Mouse (Mus musculus) midbrain, embryonic 15.5 days (tissue): ENCODE results near the gene Trub1. TPM values are rescaled to one million over a fixed set of nuclear protein-coding genes. Genes with fewer than 3 reads are reported as not detected.

Source experiments
- ATAC-seq: fragments of 200-750 bp; cut with Nextera tagmentation; replicated peaks from 2 replicates; pipeline ENCODE4 v1.8.0; 2017; ENCODE audit warnings: moderate TSS enrichment
- H3K27ac ChIP-seq: fragments of 300-500 bp; sonication (generic); 2 replicates; pipeline ENCODE4 v1.5.1; 2015; ENCODE audit warnings: mild to moderate bottlenecking, inconsistent platforms
- H3K27me3 ChIP-seq: fragments of 300-500 bp; sonication (generic); replicated peaks from 2 replicates; pipeline ENCODE4 v1.6.1; 2015; ENCODE audit warnings: inconsistent platforms
- H3K36me3 ChIP-seq: fragments of 300-500 bp; sonication (generic); replicated peaks from 2 replicates; pipeline ENCODE4 v1.6.1; 2015; ENCODE audit warnings: inconsistent platforms
- H3K4me1 ChIP-seq: fragments of 300-500 bp; sonication (generic); 2 replicates; pipeline ENCODE4 v1.6.1; 2015; ENCODE audit warnings: inconsistent platforms
- H3K4me2 ChIP-seq: fragments of 300-500 bp; sonication (generic); 2 replicates; pipeline ENCODE4 v1.6.1; 2015; ENCODE audit warnings: inconsistent platforms, mild to moderate bottlenecking, moderate library complexity
- H3K4me3 ChIP-seq: fragments of 300-500 bp; sonication (generic); 2 replicates; pipeline ENCODE4 v1.5.1; 2015; ENCODE audit warnings: mild to moderate bottlenecking, inconsistent platforms
- H3K9ac ChIP-seq: fragments of 300-500 bp; sonication (generic); 2 replicates; pipeline ENCODE4 v1.6.1; 2015; ENCODE audit warnings: mild to moderate bottlenecking, inconsistent platforms
- H3K9me3 ChIP-seq: fragments of 300-500 bp; sonication (generic); 2 replicates; pipeline ENCODE4 v1.6.1; 2016; ENCODE audit warnings: inconsistent platforms
- WGBS: fragments of 180-500 bp; shearing (Covaris S2); methylation state at CpG from one replicate; pipeline ENCODE4 v1.1.7; 2015; ENCODE audit warnings: mixed read lengths; 5-methylcytosine and 5-hydroxymethylcytosine counted together
- polyA plus RNA-seq: library from polyadenylated mRNA; unstranded; fragments of >200 nt; fragmentation: Nextera tagmentation; extraction: Ambion mirVana; gene quantifications from 2 replicates; pipeline ENCODE4 v1.2.1, GENCODE M21; 2015

Gene Trub1
- polyA plus RNA-seq, 1 experiment from 2014 or later, result 15.9 TPM

DNA sequence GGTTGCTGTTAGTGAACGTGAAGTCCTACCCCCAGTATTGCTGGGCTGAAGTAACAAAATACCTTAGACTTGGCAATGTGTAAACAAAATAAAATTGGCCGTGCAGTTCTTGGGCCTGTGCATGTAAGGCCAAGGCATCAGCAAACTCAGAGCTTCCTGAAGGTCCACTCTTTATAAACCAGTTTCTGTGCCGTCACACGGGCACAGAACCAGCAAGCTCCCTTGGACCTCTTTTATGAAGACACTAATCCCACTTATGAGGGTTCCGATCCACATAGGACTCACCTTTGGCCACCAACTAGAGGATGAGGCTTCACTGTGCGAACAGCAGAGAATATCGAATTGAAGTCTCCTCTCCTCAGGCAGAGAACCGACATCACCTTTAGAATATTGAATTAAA lies 25.9 kb upstream of the Trub1 start:
- 94% methylated on average over 8 of the region's 8 CpGs for WGBS
- H3K4me3 ChIP-seq, result no peak overlapping the region
- H3K36me3 ChIP-seq, result no peaks in the 10 kb centered on the region

DNA sequence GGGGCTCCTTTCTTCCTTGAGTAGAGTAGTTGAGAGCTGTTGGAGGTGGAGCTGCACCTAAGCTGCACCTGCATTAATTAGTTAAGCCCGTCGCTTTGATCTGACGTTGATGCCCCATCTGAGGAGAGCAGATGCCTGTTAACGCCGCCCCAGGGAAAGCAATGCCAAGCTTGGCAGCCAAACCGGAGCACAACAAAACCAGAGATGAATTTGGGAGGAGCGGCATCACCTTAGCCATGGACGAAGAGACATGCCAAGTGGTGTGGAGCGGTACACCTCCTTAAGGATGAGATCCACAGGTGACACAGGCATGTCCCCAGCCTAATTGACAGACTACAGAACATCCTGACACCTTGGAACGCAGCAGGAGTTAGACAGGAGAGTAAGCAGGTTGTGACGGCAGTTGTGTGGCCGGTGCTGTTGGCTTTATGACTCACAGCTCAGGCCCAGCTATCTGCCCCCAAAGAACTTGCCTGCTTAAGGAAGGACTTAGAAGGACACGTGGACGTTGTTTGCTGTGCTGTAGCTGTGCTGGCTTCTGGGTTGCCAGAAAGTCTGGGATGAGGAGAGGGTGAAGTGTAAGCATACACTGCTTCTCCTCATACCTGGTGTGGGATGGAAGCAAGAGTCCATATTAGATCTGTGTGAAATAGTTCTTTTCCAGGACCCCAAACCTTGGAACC lies 24.8 kb upstream of the Trub1 start:
- ATAC-seq, result no peak
- Histone ChIP-seq H3K4me2 (no peak overlapping the region), H3K4me3 (no peak overlapping the region), H3K36me3 (no peaks in the 10 kb centered on the region), H3K9ac (no peak overlapping the region), H3K27ac (no peak overlapping the region), H3K27me3 (no peaks in the 10 kb centered on the region), H3K9me3 (no peaks in the 10 kb centered on the region), H3K4me1 (0 out of 2 replicates have a peak, but pooled peaks cover 7% of the 10 kb centered on the region)
- WGBS, result 79% methylated on average over 14 of the region's 14 CpGs

More for the DNA sequence above, 25.9 kb upstream of the Trub1 start:
- H3K9me3 ChIP-seq, result no peaks in the 10 kb centered on the region
- H3K9ac ChIP-seq, result no peak overlapping the region
- H3K27ac ChIP-seq, result no peak overlapping the region
- no peaks in the 10 kb centered on the region for H3K27me3 ChIP-seq
- H3K4me2 ChIP-seq, result no peak overlapping the region
- no peak for ATAC-seq
- H3K4me1 ChIP-seq, result 0 out of 2 replicates have a peak, but pooled peaks cover 4% of the 10 kb centered on the region

DNA sequence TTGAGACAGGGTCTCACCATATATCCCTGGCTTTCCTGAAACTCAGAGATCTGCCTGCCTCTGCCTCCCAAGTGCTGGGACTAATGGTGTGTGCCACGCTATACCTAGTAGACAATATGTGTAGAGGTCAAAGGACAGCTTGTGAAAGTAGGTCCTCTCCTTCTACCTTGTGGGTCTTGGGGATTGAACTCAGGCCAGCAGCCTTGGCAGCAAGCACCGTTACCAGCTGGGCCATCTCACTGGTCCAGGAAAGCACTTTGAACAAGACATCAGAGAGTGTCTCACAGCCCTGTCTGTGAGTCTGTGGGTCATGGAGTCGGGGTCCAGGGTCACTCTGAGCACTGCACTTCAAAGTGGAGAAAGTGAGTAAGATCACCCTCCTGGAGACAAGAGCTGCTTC lies 24.1 kb upstream of the Trub1 start:
- Histone ChIP-seq H3K4me2 (no peak overlapping the region), H3K27me3 (no peaks in the 10 kb centered on the region), H3K4me1 (0 out of 2 replicates have a peak, but pooled peaks cover 8% of the 10 kb centered on the region), H3K4me3 (no peak overlapping the region), H3K9me3 (no peaks in the 10 kb centered on the region), H3K9ac (no peak overlapping the region), H3K27ac (no peak overlapping the region), H3K36me3 (no peaks in the 10 kb centered on the region)
- no peak for ATAC-seq
- WGBS, result 85% methylated on average over 3 of the region's 3 CpGs

DNA sequence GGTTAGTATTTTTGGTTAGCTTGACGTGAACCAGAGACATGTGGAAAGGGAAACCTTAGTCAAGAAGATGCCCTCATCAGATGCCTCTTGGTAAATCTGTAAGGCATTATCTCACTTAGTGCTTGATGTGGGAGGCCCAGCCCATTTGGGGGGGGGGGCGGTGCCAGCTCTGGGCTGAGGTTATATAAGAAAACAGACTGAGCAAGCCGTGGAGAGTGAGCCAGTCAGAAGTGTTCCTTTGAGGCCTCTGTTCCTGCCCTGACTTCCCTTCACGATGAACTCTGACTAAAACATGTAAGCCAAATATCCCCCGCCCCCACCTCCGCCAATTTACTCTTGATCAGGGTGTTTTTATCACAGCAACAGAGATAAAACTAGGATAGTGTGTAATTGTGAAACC lies 22.8 kb upstream of the Trub1 start:
- H3K4me2 ChIP-seq, result no peak overlapping the region
- WGBS, result 82% methylated on average over 6 of the region's 6 CpGs
- H3K9ac ChIP-seq, result no peak overlapping the region
- no peak overlapping the region for H3K27ac ChIP-seq
- ATAC-seq, result no peak
- H3K9me3 ChIP-seq, result no peaks in the 10 kb centered on the region
- H3K36me3 ChIP-seq, result no peaks in the 10 kb centered on the region
- 0 out of 2 replicates have a peak, but pooled peaks cover 10% of the 10 kb centered on the region for H3K4me1 ChIP-seq
- no peaks in the 10 kb centered on the region for H3K27me3 ChIP-seq
- no peak overlapping the region for H3K4me3 ChIP-seq

DNA sequence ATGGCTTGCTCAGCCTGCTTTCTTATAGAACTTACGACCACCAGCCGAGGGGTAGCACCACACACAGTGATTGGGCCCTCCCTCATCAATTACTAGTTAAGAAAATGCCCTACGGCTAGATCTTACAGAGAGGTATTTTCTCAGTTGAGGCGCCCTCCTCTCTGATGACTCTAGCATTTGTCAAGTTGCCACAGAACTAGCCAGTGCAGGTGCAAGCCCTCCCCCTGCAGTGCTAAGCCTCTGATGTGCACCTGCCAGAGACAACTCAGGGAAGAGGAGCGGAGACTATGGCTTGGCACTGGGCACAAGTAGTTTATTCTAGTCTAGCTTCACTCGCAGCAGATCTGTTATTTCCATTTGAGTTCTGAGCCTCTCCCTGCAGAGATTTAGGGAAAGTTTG lies 21.2 kb upstream of the Trub1 start:
- Histone ChIP-seq H3K4me2 (no peak overlapping the region), H3K27ac (no peak overlapping the region), H3K27me3 (no peaks in the 10 kb centered on the region), H3K9me3 (no peaks in the 10 kb centered on the region), H3K9ac (no peak overlapping the region), H3K4me3 (no peak overlapping the region), H3K4me1 (0 out of 2 replicates have a peak, but pooled peaks cover 10% of the 10 kb centered on the region), H3K36me3 (no peaks in the 10 kb centered on the region)
- WGBS, result 64% methylated on average over 6 of the region's 6 CpGs
- ATAC-seq, result no peak

GRCm38 (mm10) chr19:57434024-57434423 lies 18.7 kb upstream of the Trub1 start:
- no peak overlapping the region for H3K27ac ChIP-seq
- H3K27me3 ChIP-seq, result no peaks in the 10 kb centered on the region
- no peak overlapping the region for H3K4me3 ChIP-seq
- H3K9ac ChIP-seq, result no peak overlapping the region
- H3K4me1 ChIP-seq, result 0 out of 2 replicates have a peak, but pooled peaks cover 10% of the 10 kb centered on the region
- ATAC-seq, result no peak
- H3K36me3 ChIP-seq, result no peaks in the 10 kb centered on the region
- WGBS, result 61% methylated on average over 6 of the region's 6 CpGs
- no peaks in the 10 kb centered on the region for H3K9me3 ChIP-seq
- no peak overlapping the region for H3K4me2 ChIP-seq

- no peaks in the 10 kb centered on the region for H3K27me3 ChIP-seq
- WGBS, result 59% methylated on average over 10 of the region's 10 CpGs
- H3K9ac ChIP-seq, result no peak overlapping the region
- no peaks in the 10 kb centered on the region for H3K9me3 ChIP-seq
- no peak overlapping the region for H3K4me3 ChIP-seq
- H3K4me1 ChIP-seq, result 0 out of 2 replicates have a peak, but pooled peaks cover 9% of the 10 kb centered on the region
- H3K36me3 ChIP-seq, result no peaks in the 10 kb centered on the region
- no peak for ATAC-seq
- H3K27ac ChIP-seq, result no peak overlapping the region
- no peak overlapping the region for H3K4me2 ChIP-seq
These were observed 16.1 kb upstream of the Trub1 start for GRCm38 (mm10) chr19:57436586-57437021.

- no peak overlapping the region for H3K27ac ChIP-seq
- no peak overlapping the region for H3K4me2 ChIP-seq
- H3K9me3 ChIP-seq, result no peaks in the 10 kb centered on the region
- no peak for ATAC-seq
- WGBS, result 64% methylated on average over 7 of the region's 7 CpGs
- no peaks in the 10 kb centered on the region for H3K27me3 ChIP-seq
- no peaks in the 10 kb centered on the region for H3K36me3 ChIP-seq
- no peak overlapping the region for H3K9ac ChIP-seq
- 0 out of 2 replicates have a peak, but pooled peaks cover 4% of the 10 kb centered on the region for H3K4me1 ChIP-seq
- no peak overlapping the region for H3K4me3 ChIP-seq
These were observed 15.7 kb upstream of the Trub1 start for GRCm38 (mm10) chr19:57437042-57437441.

DNA sequence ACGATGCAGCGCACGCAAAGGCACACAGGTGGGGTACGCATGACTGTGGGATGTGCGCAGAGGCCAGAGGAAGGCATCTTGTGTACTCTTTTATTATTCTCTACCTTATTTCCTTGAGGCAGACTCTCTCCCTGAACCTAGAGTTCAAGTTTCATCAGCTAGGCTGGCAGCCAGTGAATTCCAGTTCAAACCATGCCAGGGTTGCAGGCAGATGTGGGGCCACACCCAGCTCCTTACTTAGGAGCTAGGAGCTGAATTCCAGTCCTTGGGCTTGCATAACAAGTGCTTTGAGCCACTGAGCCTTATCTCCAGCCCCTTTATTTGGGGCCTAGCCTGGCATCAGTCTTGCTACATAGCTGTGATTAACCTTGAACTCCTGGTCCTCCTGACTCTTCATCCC lies 13.4 kb upstream of the Trub1 start:
- 92% methylated on average over 5 of the region's 5 CpGs for WGBS

GRCm38 (mm10) chr19:57441501-57441900 lies 11.2 kb upstream of the Trub1 start:
- no peak overlapping the region for H3K9ac ChIP-seq
- no peaks in the 10 kb centered on the region for H3K4me1 ChIP-seq
- no peak for ATAC-seq
- H3K4me2 ChIP-seq, result no peak overlapping the region
- no peak overlapping the region for H3K4me3 ChIP-seq
- 62% methylated on average over 7 of the region's 7 CpGs for WGBS
- H3K27me3 ChIP-seq, result no peaks in the 10 kb centered on the region
- no peak overlapping the region for H3K27ac ChIP-seq
- H3K9me3 ChIP-seq, result no peaks in the 10 kb centered on the region
- no peaks in the 10 kb centered on the region for H3K36me3 ChIP-seq

More for the DNA sequence above, 13.4 kb upstream of the Trub1 start:
- no peak overlapping the region for H3K27ac ChIP-seq
- H3K4me3 ChIP-seq, result no peak overlapping the region
- no peaks in the 10 kb centered on the region for H3K36me3 ChIP-seq
- H3K27me3 ChIP-seq, result no peaks in the 10 kb centered on the region
- no peak for ATAC-seq
- H3K9ac ChIP-seq, result no peak overlapping the region
- no peak overlapping the region for H3K4me2 ChIP-seq
- H3K4me1 ChIP-seq, result no peaks in the 10 kb centered on the region
- H3K9me3 ChIP-seq, result no peaks in the 10 kb centered on the region

GRCm38 (mm10) chr19:57442936-57443657 lies 9.6 kb upstream of the Trub1 start:
- Histone ChIP-seq H3K4me1 (no peaks in the 10 kb centered on the region), H3K4me2 (no peak overlapping the region), H3K9ac (no peak overlapping the region), H3K27ac (no peak overlapping the region), H3K9me3 (no peaks in the 10 kb centered on the region), H3K4me3 (no peak overlapping the region), H3K36me3 (no peaks in the 10 kb centered on the region), H3K27me3 (no peaks in the 10 kb centered on the region)
- 53% methylated on average over 8 of the region's 8 CpGs for WGBS
- ATAC-seq, result no peak

GRCm38 (mm10) chr19:57445049-57445448 lies 7.7 kb upstream of the Trub1 start:
- ATAC-seq, result no peak
- WGBS, result 26% methylated on average over 5 of the region's 5 CpGs
- H3K9ac ChIP-seq, result no peak overlapping the region

More at GRCm38 (mm10) chr19:57445049-57445448, 7.7 kb upstream of the Trub1 start:
- H3K4me2 ChIP-seq, result no peak overlapping the region
- H3K27me3 ChIP-seq, result no peaks in the 10 kb centered on the region
- H3K4me1 ChIP-seq, result no peaks in the 10 kb centered on the region
- no peak overlapping the region for H3K27ac ChIP-seq
- no peaks in the 10 kb centered on the region for H3K36me3 ChIP-seq
- H3K4me3 ChIP-seq, result no peak overlapping the region
- H3K9me3 ChIP-seq, result no peaks in the 10 kb centered on the region
